ENCODE assay signal across 8 mouse cellular contexts in the genomic region with DNA sequence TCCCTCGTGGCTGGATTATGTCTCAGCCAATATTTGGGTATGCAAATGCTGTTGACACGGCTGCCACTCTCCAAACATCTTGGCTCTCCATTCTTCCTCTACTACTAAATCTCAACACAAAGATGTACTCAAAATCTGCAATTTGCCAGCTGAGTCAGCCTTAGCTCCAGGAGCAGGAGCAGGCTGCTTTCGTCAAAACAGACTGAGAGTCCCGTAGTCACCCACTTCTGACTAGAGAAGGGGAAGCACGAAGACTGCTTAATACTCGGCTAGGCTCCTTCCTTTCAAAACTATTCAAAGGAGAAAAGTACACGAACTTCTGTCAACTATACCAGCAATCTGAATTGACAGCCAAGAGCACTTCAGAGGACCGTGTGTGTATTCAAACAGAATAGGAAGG. TPM values are rescaled to one million over a fixed set of nuclear protein-coding genes. Genes with fewer than 3 reads are reported as not detected.
DNase-seq lines count a peak whose midpoint lies in the region; ATAC-seq lines count a peak whose summit lies in the region.

No protein-coding gene starts in this region.

- peak overlapping the region; percentile 55 for H3K27ac ChIP-seq in forebrain, embryonic 15.5 days (replicated peaks)
- peak overlapping the region; percentile 77; the same call in 1 of the 2 replicates for H3K27ac ChIP-seq in liver, embryonic 15.5 days (replicated peaks)
- H3K27ac ChIP-seq in stomach, embryonic 15.5 days = 0 out of 2 replicates have a peak overlapping the region, but pooled peaks have one; percentile 14

- peaks cover 73% of the 10 kb centered on the region for H3K4me1 ChIP-seq in megakaryocyte, embryonic 14.5 days
- peaks cover 49% of the 10 kb centered on the region for H3K4me1 ChIP-seq in forebrain, embryonic 15.5 days
- H3K4me1 ChIP-seq in liver, embryonic 15.5 days (replicated peaks) = peaks cover 71% of the 10 kb centered on the region
- peaks cover 44% of the 10 kb centered on the region for H3K4me1 ChIP-seq in stomach, embryonic 15.5 days

- 3% methylated on average over 8 of the region's 8 CpGs for WGBS in forebrain, embryonic 15.5 days
- 25% methylated on average over 8 of the region's 8 CpGs for WGBS in liver, embryonic 15.5 days (ENCODE audit: insufficient replicate concordance)
- 10% methylated on average over 8 of the region's 8 CpGs for WGBS in stomach, embryonic 15.5 days

- H3K36me3 ChIP-seq in megakaryocyte, embryonic 14.5 days (replicated peaks; ENCODE audit: low read length) = peaks cover 36% of the 10 kb centered on the region
- H3K36me3 ChIP-seq in forebrain, embryonic 15.5 days = no peaks in the 10 kb centered on the region
- no peaks in the 10 kb centered on the region for H3K36me3 ChIP-seq in liver, embryonic 15.5 days (replicated peaks)
- no peaks in the 10 kb centered on the region for H3K36me3 ChIP-seq in stomach, embryonic 15.5 days

- H3K9ac ChIP-seq in forebrain, embryonic 15.5 days (replicated peaks) = peak overlapping the region; percentile 68; the same call in 1 of the 2 replicates
- no peak overlapping the region for H3K9ac ChIP-seq in liver, embryonic 15.5 days
- H3K9ac ChIP-seq in stomach, embryonic 15.5 days = no peak overlapping the region

- no peak for ATAC-seq in megakaryocyte, adult 5-6 weeks (ENCODE audit: poor library complexity, severe bottlenecking)
- ATAC-seq in forebrain, embryonic 15.5 days (replicated peaks) = no peak
- ATAC-seq in liver, embryonic 15.5 days (ENCODE audit: insufficient read depth) = no peak
- no peak for ATAC-seq in stomach, embryonic 15.5 days (ENCODE audit: insufficient read depth, low FRiP score, low read depth)
- ATAC-seq in monocyte, adult 5-6 weeks (replicated peaks; ENCODE audit: insufficient number of reproducible peaks, low FRiP score, low TSS enrichment, poor library complexity, severe bottlenecking) = no peak

- no peaks in the 10 kb centered on the region for H3K27me3 ChIP-seq in megakaryocyte, embryonic 14.5 days (replicated peaks)
- H3K27me3 ChIP-seq in forebrain, embryonic 15.5 days = no peaks in the 10 kb centered on the region
- peaks cover 24% of the 10 kb centered on the region for H3K27me3 ChIP-seq in liver, embryonic 15.5 days
- H3K27me3 ChIP-seq in stomach, embryonic 15.5 days (replicated peaks) = no peaks in the 10 kb centered on the region

- H3K4me3 ChIP-seq in megakaryocyte, embryonic 14.5 days (replicated peaks) = peak overlapping the region; percentile 98
- H3K4me3 ChIP-seq in forebrain, embryonic 15.5 days = peak overlapping the region; percentile 82
- peak overlapping the region; percentile 88 for H3K4me3 ChIP-seq in liver, embryonic 15.5 days (replicated peaks)
- H3K4me3 ChIP-seq in stomach, embryonic 15.5 days (replicated peaks) = peak overlapping the region; percentile 88

- H3K4me2 ChIP-seq in forebrain, embryonic 15.5 days (replicated peaks) = peak overlapping the region; percentile 65
- peak overlapping the region; percentile 98 for H3K4me2 ChIP-seq in liver, embryonic 15.5 days
- peak overlapping the region; percentile 67 for H3K4me2 ChIP-seq in stomach, embryonic 15.5 days

- DNase-seq in retina, postnatal 1 day = no peak
- no peak for DNase-seq in c-Kit-positive CD71-positive TER-119-positive erythroid progenitor cells, embryonic 14.5 days (ENCODE audit: low spot score)

- H3K9me3 ChIP-seq in megakaryocyte, embryonic 14.5 days = no peaks in the 10 kb centered on the region
- no peaks in the 10 kb centered on the region for H3K9me3 ChIP-seq in forebrain, embryonic 15.5 days
- no peaks in the 10 kb centered on the region for H3K9me3 ChIP-seq in liver, embryonic 15.5 days (replicated peaks)
- H3K9me3 ChIP-seq in stomach, embryonic 15.5 days = no peaks in the 10 kb centered on the region

RNA-seq across cellular contexts. Expression of a gene that starts 2.1 kb away (rescaled TPM):
- polyA plus RNA-seq in megakaryocyte, embryonic 14.5 days (2012; ENCODE audit: insufficient read depth, low replicate concordance) = 178 and 286 TPM in 2 replicates
- total RNA-seq in megakaryocyte, adult 5-6 weeks (2015) = 210 and 215 TPM in 2 replicates
- total RNA-seq in megakaryocyte, adult 5-6 weeks (2017) = 210 and 216 TPM in 2 replicates
- polyA plus RNA-seq in forebrain, embryonic 15.5 days (2015; fragmentation: Nextera tagmentation; extraction: Ambion mirVana) = 23.8 and 26.9 TPM in 2 replicates
- polyA plus RNA-seq in liver, embryonic 15.5 days (2015; fragmentation: Nextera tagmentation; extraction: Ambion mirVana) = 13.0 and 15.7 TPM in 2 replicates
- 45.8 and 49.5 TPM in 2 replicates for polyA plus RNA-seq in stomach, embryonic 15.5 days (2015; fragmentation: Nextera tagmentation; extraction: Ambion mirVana)
- total RNA-seq in monocyte, adult 5-6 weeks (2017) = 205 to 262 TPM (median 212 TPM) in 3 replicates

RNA-seq across cellular contexts. Expression of a gene that starts 42.6 kb away (rescaled TPM):
- polyA plus RNA-seq in megakaryocyte, embryonic 14.5 days (2012; ENCODE audit: insufficient read depth, low replicate concordance) = 6.4 and 8.0 TPM in 2 replicates
- 3.4 and 4.6 TPM in 2 replicates for total RNA-seq in megakaryocyte, adult 5-6 weeks (2015)
- total RNA-seq in megakaryocyte, adult 5-6 weeks (2017) = 4.1 and 4.8 TPM in 2 replicates
- 17.9 and 20.8 TPM in 2 replicates for polyA plus RNA-seq in forebrain, embryonic 15.5 days (2015; fragmentation: Nextera tagmentation; extraction: Ambion mirVana)
- 16.6 and 18.3 TPM in 2 replicates for polyA plus RNA-seq in liver, embryonic 15.5 days (2015; fragmentation: Nextera tagmentation; extraction: Ambion mirVana)
- polyA plus RNA-seq in stomach, embryonic 15.5 days (2015; fragmentation: Nextera tagmentation; extraction: Ambion mirVana) = 4.7 and 5.4 TPM in 2 replicates
- 0.67 to 5.1 TPM (median 0.68 TPM) in 3 replicates for total RNA-seq in monocyte, adult 5-6 weeks (2017)

RNA-seq across cellular contexts. Expression of a gene that starts 57.4 kb away (rescaled TPM):
- 14.6 and 15.4 TPM in 2 replicates for polyA plus RNA-seq in megakaryocyte, embryonic 14.5 days (2012; ENCODE audit: insufficient read depth, low replicate concordance)
- 28.7 and 31.0 TPM in 2 replicates for total RNA-seq in megakaryocyte, adult 5-6 weeks (2015)
- total RNA-seq in megakaryocyte, adult 5-6 weeks (2017) = 23.1 and 24.5 TPM in 2 replicates
- polyA plus RNA-seq in forebrain, embryonic 15.5 days (2015; fragmentation: Nextera tagmentation; extraction: Ambion mirVana) = 58.4 and 61.6 TPM in 2 replicates
- 26.0 and 28.1 TPM in 2 replicates for polyA plus RNA-seq in liver, embryonic 15.5 days (2015; fragmentation: Nextera tagmentation; extraction: Ambion mirVana)
- polyA plus RNA-seq in stomach, embryonic 15.5 days (2015; fragmentation: Nextera tagmentation; extraction: Ambion mirVana) = 54.6 and 64.1 TPM in 2 replicates
- total RNA-seq in monocyte, adult 5-6 weeks (2017) = 4.0 to 11.8 TPM (median 9.0 TPM) in 3 replicates

Comparison
In these comparisons a context has a peak if more than half of its experiments do, and no peak if none do; other contexts are left out.
1. H3K27ac ChIP-seq: peak in every context shown above with its lines; median percentile 77 in liver, embryonic 15.5 days; 55 in forebrain, embryonic 15.5 days; 14 in stomach, embryonic 15.5 days.